Mouse (Mus musculus) inflammation-experienced regulatory T-cells (primary cell): ENCODE data around the gene 4933425L06Rik. TPM values are rescaled to one million over a fixed set of nuclear protein-coding genes. Genes with fewer than 3 reads are reported as not detected.

Experiments
- polyA plus RNA-seq, 2 experiments: library from polyadenylated mRNA; unstranded; fragments of 100-300 nt; shearing (Covaris generic); gene quantifications; one replicate each; pipeline ENCODE4 v1.2.1; 2017

The 4933425L06Rik gene
- polyA plus RNA-seq, result under 1 TPM in 1 of 2 experiments, not detected in 1; 0.29 TPM

DNA sequence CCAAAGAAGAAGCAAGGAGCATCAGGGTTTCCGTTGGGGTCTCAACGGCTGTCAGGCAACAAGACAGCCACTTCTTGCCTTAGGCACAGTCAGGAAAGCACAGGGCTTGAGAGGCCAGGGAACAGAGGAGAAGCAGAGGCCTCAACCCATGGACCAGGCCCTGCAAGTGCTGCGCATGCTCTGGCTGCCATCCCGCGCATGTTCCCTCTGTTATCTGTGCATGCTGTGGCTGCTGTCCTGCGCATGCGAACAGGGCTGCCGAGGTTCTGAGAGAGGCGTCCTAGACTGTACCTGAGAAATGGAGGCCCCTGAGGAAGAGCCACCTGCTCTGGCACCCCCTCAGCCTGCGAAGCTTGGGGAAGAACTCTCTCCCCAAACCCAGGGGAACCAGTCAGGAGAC lies at the start of gene 4933425L06Rik:
Gene 4933425L06Rik (plus strand): TSS at position 261 of the 400 bp plus-strand sequence.

DNA sequence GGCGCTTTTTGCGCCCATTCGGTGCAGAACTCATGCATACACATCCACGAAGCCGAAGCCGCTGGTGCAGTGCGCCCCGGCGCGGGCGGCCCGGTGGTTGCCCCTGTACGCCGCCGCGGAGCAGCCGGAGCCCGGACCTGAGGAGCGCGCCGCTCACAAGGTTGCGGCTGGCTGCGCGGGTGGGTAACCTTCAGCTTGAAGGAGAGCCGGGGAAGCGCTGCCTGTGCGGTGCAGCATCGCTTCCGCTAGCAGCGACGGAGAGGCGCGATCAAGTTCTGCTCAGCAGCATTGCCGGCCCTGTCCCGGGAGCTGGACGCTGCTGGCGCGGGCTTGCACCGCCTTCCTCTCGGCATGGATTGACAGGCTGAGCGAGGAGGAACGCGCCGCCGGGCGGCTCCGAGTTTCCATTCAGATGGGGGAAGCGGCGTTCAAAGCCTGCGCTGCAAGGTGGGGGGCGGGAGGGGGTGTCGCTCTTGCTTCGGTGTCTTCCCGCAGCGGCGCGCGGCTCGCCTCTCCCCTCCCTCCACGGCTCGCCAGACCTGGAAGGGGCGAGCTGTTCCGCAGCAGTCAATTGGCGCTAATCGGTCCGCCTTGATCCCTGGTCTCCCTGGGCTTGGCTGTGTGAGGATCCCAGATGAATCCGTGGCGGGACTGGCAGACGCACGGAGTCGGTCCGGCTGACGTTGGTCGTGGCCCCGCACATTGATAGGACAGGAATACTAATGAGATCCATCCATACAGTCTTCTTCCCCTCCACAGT lies 27.6 kb upstream of the 4933425L06Rik start, which contains the start of gene Rgs7bp:
Gene Rgs7bp (minus strand): TSS at position 750 of the 760 bp plus-strand sequence.

Other genes with a start within 250 kb of the 4933425L06Rik start
- gene Shisal2b, start 218.2 kb upstream of the 4933425L06Rik start, polyA plus RNA-seq, result not detected
- gene Rgs7bp, start 27.2 kb upstream of the 4933425L06Rik start, polyA plus RNA-seq, result under 1 TPM in 1 of 2 experiments, not detected in 1; 0.04 TPM
- 1 to 10 TPM in 1 of 2 experiments, under 1 TPM in 1; 0.08 to 1.1 TPM for gene Rnf180, start 212.7 kb downstream of the 4933425L06Rik start, polyA plus RNA-seq